Mouse (Mus musculus) stomach, embryonic 14.5 days (tissue): ENCODE data around the gene Pfkfb2. TPM values are rescaled to one million over a fixed set of nuclear protein-coding genes. Genes with fewer than 3 reads are reported as not detected.

Experiments used
- ATAC-seq: fragments of 200-750 bp; cut with Nextera tagmentation; 2 replicates; pipeline ENCODE4 v1.8.0; 2017; ENCODE audit warnings: low read depth, moderate TSS enrichment; ENCODE audit not compliant: insufficient number of reproducible peaks, insufficient read depth, low FRiP score
- H3K27ac ChIP-seq: fragments of 300-500 bp; sonication (generic); 2 replicates; pipeline ENCODE4 v1.5.1; 2014; ENCODE audit warnings: mild to moderate bottlenecking, low read length, moderate library complexity, mixed read lengths
- H3K27me3 ChIP-seq: fragments of 300-500 bp; sonication (generic); 2 replicates; pipeline ENCODE4 v1.6.1; 2014; ENCODE audit warnings: low read length, control low read depth, mixed read lengths; ENCODE audit not compliant: control insufficient read depth, insufficient read depth
- H3K36me3 ChIP-seq: fragments of 300-500 bp; sonication (generic); 2 replicates; pipeline ENCODE4 v1.6.1; 2014; ENCODE audit warnings: mild to moderate bottlenecking, control low read depth, low read length, moderate library complexity, mixed read lengths; ENCODE audit not compliant: control insufficient read depth, insufficient read depth
- H3K4me1 ChIP-seq: fragments of 300-500 bp; sonication (generic); 2 replicates; pipeline ENCODE4 v1.6.1; 2014; ENCODE audit warnings: low read length, control low read depth, mixed read lengths; ENCODE audit not compliant: control insufficient read depth, insufficient read depth
- H3K4me2 ChIP-seq: fragments of 300-500 bp; sonication (generic); replicated peaks from 2 replicates; pipeline ENCODE4 v1.6.1; 2014; ENCODE audit warnings: low read depth, low read length, control low read depth
- H3K4me3 ChIP-seq: fragments of 300-500 bp; sonication (generic); 2 replicates; pipeline ENCODE4 v1.5.1; 2014; ENCODE audit warnings: low read depth, low read length, control low read depth
- H3K9ac ChIP-seq: fragments of 300-500 bp; sonication (generic); replicated peaks from 2 replicates; pipeline ENCODE4 v1.6.1; 2014; ENCODE audit warnings: low read depth, mild to moderate bottlenecking, control low read depth, low read length, moderate library complexity, mixed read lengths
- H3K9me3 ChIP-seq: fragments of 300-500 bp; sonication (generic); 2 replicates; pipeline ENCODE4 v1.6.1; 2016; ENCODE audit warnings: low read depth, low read length, control low read depth; ENCODE audit not compliant: control insufficient read depth
- WGBS: fragments of 180-500 bp; shearing (Covaris S2); extraction: QIAGEN DNeasy Blood & Tissue Kit; methylation state at CpG from one replicate; pipeline ENCODE4 v1.1.7; 2014; 5-methylcytosine and 5-hydroxymethylcytosine counted together
- polyA plus RNA-seq: library from polyadenylated mRNA; unstranded; fragments of >200 nt; fragmentation: Nextera tagmentation; extraction: Ambion mirVana; gene quantifications from 2 replicates; pipeline ENCODE4 v1.2.1, GENCODE M21; 2014

The Pfkfb2 gene
- polyA plus RNA-seq, 1 experiment from 2014 or later, result 11.1 TPM

DNA sequence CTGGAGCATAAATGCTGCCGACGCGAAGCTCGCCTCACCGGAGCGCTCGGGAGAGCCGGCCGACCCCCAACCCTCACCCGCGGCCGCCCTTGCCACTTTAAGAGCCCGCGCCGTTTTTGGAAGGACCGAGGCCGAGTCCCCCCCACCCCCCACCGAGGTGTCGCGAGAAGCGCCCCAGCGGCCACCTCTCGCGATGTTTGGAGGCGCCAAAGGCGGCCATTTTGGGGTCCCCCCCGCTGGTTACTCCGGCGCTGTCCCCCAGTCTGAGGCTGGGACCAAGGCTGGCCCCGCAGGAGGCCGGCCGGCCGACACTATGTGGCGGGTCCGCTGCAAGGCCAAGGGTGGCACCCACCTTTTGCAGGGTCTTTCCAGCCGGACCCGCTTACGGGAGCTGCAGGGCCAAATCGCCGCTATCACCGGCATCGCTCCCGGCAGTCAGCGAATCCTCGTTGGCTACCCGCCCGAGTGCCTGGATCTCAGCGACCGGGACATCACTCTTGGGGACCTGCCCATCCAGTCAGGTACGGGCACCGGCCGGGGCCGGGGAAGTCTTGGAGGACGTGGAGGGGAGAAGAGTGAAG, 11.7 kb downstream of the Pfkfb2 start, which contains the start of gene Yod1:
Gene Yod1, plus strand, starts transcription at position 37 of the 581 bp plus-strand sequence.
- Histone ChIP-seq H3K27me3 (no peaks in the 10 kb centered on the region), H3K4me3 (peak within 1 kb of the TSS; percentile 68), H3K9ac (peak within 1 kb of the TSS; percentile 70), H3K9me3 (no peaks in the 10 kb centered on the region), H3K4me1 (peaks cover 8% of the 10 kb centered on the region; the same call in 1 of the 2 replicates), H3K4me2 (peak within 1 kb of the TSS; percentile 99), H3K36me3 (no peaks in the 10 kb centered on the region), H3K27ac (peak within 1 kb of the TSS; percentile 74)
- under 1% methylated on average over 54 of the region's 54 CpGs for WGBS
- peak; percentile 76 for ATAC-seq

DNA sequence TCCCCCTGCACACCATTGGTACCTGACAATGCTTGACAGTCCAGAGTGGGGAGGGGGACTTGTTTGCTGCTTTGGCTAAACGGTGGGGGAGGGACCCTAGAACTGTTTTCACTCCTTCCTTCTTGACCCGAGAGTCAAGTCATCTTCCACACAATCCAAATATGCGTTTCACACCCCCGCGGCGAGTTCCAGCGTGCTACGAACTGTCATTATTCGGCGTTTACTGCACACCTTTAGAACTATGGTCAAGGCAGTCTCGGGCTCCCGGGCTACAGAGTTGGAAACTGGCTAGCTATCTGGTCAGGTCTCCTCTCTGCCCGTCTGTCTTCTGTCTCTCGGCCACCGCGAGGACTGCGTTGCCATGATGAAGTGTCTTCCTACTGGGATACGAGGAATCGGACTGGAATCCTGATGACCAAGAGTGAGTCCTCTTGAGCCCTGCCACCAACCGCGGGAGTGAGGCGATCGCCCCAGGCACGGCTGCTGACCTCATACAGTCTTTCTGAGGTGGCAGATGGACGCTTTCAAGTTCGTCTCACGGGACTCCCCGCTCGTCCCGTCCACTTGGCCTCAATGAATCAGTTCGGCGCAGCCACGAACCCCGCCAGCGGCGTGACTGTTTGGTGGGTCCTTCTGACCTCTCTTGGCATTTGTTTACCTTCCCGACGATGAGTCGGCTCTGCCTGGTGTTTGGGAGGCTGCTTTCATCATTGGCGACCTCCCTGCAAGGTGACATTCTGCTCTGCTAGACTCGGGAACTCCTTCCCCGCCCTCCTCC, 12.4 kb downstream of the Pfkfb2 start:
- Histone ChIP-seq H3K4me3 (peak overlapping the region; percentile 68), H3K9me3 (no peaks in the 10 kb centered on the region), H3K9ac (peak overlapping the region; percentile 70), H3K36me3 (no peaks in the 10 kb centered on the region), H3K27ac (peak overlapping the region; percentile 74; the same call in 1 of the 2 replicates), H3K27me3 (no peaks in the 10 kb centered on the region), H3K4me1 (peaks cover 8% of the 10 kb centered on the region; the same call in 1 of the 2 replicates), H3K4me2 (peak overlapping the region; percentile 99)
- WGBS, result under 1% methylated on average over 42 of the region's 42 CpGs
- ATAC-seq, result peak; percentile 7; the same call in 1 of the 2 replicates

DNA sequence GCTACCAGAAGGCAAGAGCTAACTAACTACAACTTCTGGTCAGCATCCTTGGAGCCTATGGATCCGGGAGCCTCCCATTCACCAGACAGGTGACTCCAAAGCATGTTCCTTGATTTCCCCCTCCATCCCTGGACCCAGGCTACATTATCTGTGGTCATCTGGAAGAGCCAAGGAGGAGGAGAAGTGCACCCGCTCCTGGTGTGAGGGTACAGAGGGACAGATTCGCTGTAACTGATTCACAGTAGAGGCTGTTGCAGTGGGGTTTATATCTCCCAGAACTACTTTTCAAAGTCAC, 12.9 kb downstream of the Pfkfb2 start:
- Histone ChIP-seq H3K4me1 (peaks cover 8% of the 10 kb centered on the region; the same call in 1 of the 2 replicates), H3K36me3 (no peaks in the 10 kb centered on the region), H3K9ac (peak overlapping the region; percentile 70), H3K27ac (peak overlapping the region; percentile 74; the same call in 1 of the 2 replicates), H3K4me2 (peak overlapping the region; percentile 99), H3K27me3 (no peaks in the 10 kb centered on the region), H3K4me3 (peak overlapping the region; percentile 68), H3K9me3 (no peaks in the 10 kb centered on the region)
- 0% methylated on average over 3 of the region's 3 CpGs for WGBS
- ATAC-seq, result peak; percentile 4; the same call in 1 of the 2 replicates

DNA sequence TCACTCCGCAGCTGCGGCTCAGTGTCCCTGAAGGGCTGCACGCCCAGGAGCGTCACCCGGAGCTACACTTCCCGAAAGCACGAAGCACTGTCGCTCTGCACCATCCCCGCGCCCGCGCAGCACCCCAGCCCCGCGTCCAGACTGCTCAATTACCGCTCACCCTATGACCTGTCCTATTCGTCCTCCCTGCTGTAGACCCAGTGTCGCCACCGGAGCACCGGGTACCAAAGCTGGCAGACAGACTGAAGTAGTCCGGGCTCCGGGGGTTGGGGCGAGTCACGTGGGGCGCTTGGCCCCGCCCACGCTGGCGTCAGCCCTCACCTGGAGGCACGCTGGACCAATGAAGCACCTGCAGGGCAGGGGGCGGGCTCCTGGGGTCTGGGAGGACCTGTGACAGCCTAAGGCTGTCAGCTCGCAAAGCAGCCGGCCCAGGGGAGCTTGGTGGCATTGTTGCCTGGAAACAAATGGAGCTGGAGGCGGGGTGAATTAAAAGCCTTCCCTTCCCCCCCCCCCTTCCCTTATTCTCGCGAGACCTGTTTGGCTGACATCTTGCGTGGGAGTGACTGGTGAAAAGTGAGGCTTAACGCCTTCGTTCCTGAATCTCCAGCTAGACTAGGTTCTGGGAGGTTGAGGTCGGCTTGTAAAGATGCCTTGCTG, 13.4 kb downstream of the Pfkfb2 start, which contains the start of gene Gm29427:
Gene Gm29427, minus strand, starts transcription at position 239 of the 657 bp plus-strand sequence.
- no peaks in the 10 kb centered on the region for H3K9me3 ChIP-seq
- peak; percentile 97 for ATAC-seq
- no peaks in the 10 kb centered on the region for H3K27me3 ChIP-seq
- H3K9ac ChIP-seq, result peak within 1 kb of the TSS; percentile 70
- no peaks in the 10 kb centered on the region for H3K36me3 ChIP-seq
- peak within 1 kb of the TSS; percentile 74; the same call in 1 of the 2 replicates for H3K27ac ChIP-seq
- H3K4me3 ChIP-seq, result peak within 1 kb of the TSS; percentile 68
- under 1% methylated on average over 38 of the region's 38 CpGs for WGBS
- H3K4me2 ChIP-seq, result peak within 1 kb of the TSS; percentile 99
- H3K4me1 ChIP-seq, result peaks cover 8% of the 10 kb centered on the region; the same call in 1 of the 2 replicates

DNA sequence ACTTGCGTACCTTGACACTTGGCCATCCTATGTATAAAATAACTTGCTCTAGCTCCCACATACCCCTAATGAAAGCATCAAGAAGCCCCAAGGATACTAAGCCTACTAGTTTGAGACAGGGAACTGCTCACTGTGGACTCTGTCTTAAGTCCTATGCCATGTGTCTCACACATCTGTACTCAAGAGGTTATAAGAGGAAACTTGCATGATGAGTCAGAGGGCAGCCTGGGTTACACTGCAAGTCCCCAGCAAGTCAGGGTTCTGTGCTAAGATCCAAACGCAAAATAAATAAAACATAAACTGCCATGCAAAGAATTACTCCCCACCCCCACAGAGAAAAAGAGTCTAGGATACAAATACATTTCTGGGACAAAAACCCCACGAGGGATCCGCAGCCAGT, 15.0 kb downstream of the Pfkfb2 start:
- Histone ChIP-seq H3K27me3 (no peaks in the 10 kb centered on the region), H3K4me1 (peaks cover 8% of the 10 kb centered on the region; the same call in 1 of the 2 replicates), H3K9me3 (no peaks in the 10 kb centered on the region), H3K4me3 (no peak overlapping the region), H3K4me2 (no peak overlapping the region), H3K9ac (no peak overlapping the region), H3K36me3 (no peaks in the 10 kb centered on the region), H3K27ac (no peak overlapping the region)
- 84% methylated on average over 4 of the region's 4 CpGs for WGBS
- ATAC-seq, result no peak

DNA sequence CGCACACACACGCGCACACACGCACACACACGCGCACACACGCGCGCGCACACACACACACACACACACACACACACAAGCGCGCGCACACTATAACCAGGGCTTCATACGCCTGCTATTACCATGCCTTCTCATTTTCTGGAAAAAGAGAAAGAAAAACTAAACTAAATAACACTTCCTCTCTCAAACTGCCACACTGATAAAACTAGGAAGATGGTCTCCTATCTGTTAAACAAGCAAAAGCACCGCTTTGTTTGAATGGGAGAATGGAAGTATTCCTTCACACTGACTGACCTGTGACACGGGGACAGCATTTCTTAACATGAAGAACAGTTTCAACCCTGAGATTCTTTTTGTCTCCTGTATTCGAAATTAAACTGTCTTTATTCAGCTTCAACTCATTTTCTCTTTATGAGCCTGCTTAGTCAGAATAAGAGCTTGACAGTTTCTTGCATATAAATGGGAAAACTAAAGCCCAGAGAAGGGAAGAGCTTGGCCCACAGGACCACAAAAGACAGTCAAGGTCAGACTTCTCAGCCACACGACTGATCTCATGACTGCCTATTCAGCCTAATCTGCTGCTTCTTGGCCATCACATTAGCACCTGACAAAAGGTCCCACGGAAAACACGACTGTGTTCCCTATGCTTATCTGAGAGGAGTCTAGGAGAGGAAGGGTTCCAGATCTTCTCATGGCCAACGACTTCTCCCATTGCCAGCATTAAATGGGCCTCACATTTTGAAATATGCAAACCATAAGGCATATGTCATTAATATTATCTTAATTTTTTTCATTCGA, 18.6 kb downstream of the Pfkfb2 start:
- Histone ChIP-seq H3K27ac (no peak overlapping the region), H3K36me3 (peaks cover 15% of the 10 kb centered on the region; the same call in 1 of the 2 replicates), H3K4me3 (no peak overlapping the region), H3K4me2 (no peak overlapping the region), H3K9me3 (no peaks in the 10 kb centered on the region), H3K9ac (no peak overlapping the region), H3K27me3 (no peaks in the 10 kb centered on the region), H3K4me1 (no peaks in the 10 kb centered on the region)
- 91% methylated on average over 22 of the region's 22 CpGs for WGBS
- no peak for ATAC-seq

DNA sequence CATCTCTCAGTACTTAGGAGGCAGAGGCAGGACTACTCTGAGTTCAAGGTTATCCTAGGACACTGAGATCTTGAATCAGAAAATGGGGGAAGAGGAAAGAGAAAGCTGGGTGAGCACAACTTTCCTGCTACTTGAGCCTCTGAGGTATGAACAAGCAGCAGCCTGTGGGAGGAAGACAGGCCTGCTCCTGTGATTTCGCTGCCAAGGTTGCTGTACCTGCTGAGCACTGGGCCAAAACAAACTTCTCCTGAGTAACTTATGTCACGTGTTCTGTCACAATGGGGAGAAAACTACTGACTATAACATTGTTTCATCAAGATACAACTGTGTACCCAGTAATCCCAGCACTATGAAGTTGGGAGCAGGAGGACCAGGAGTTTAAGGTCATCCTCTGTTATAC, 25.4 kb downstream of the Pfkfb2 start:
- Histone ChIP-seq H3K27me3 (no peaks in the 10 kb centered on the region), H3K9ac (no peak overlapping the region), H3K4me3 (no peak overlapping the region), H3K27ac (no peak overlapping the region), H3K4me2 (no peak overlapping the region), H3K9me3 (no peaks in the 10 kb centered on the region), H3K36me3 (peaks cover 44% of the 10 kb centered on the region), H3K4me1 (no peaks in the 10 kb centered on the region)
- no peak for ATAC-seq
- 72% methylated on average over 2 of the region's 2 CpGs for WGBS

DNA sequence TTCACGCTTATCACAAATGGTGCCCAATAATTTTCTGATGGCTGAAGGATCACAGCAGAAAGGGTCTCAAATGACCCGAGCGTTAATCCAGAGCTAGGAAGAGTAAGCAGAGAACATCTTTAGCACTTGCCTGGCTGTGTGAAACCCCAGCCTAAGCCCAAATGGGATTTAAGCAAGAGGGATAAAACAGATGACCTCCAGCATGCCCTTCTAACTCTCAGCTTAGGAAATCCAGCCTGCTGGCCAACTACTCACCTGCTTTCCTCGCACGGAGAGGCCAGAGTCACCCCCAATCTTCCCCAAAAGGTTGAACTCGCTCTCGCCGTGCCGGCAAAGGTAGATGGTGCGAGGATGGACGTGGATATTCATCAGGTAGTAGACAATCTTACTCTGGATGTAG, 27.1 kb downstream of the Pfkfb2 start:
- no peak for ATAC-seq
- 95% methylated on average over 11 of the region's 11 CpGs for WGBS
- H3K36me3 ChIP-seq, result peaks cover 47% of the 10 kb centered on the region

More for the DNA sequence above, 27.1 kb downstream of the Pfkfb2 start:
- H3K4me3 ChIP-seq, result no peak overlapping the region
- H3K4me1 ChIP-seq, result no peaks in the 10 kb centered on the region
- no peaks in the 10 kb centered on the region for H3K9me3 ChIP-seq
- no peak overlapping the region for H3K27ac ChIP-seq
- no peaks in the 10 kb centered on the region for H3K27me3 ChIP-seq
- H3K4me2 ChIP-seq, result no peak overlapping the region
- H3K9ac ChIP-seq, result no peak overlapping the region
